Comparison of ENCODE assay signal across 10 mouse cellular contexts in the genomic region with DNA sequence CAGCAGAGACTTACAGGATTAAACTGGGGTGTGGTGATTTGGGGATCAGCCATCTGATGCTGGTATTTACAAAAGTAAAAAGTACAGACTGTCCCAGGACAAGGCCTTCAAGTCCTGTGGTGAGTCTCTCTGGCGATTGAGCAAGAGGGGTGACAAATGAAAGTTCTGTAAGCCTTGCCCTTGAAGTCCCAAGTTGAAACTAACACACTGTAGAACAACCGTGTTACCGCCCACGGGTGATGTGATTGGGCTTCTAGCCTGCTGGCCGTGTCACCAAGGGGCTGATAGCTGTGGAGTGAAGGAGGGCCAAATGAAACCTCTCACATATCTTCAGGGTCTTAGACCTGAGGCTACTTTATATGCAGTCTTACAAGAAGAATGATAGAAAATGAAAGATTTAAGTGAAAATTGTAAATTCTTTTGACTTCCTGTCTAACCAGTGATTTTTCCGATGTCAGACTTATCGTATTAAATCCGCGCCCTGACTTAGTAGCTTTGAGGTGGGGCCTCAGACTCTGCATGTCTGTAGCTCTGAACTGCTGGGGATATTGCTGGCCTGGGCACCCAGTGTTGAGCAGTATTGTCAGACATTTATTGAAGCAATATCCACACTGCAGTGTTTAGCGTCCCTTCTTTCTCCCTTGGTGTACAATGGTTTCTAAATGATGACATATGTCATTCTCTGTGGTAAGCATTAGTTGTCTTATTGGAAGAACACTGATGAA.
A peak's percentile ranks its signal among the peaks of the same experiment; 100 is the strongest.
DNase-seq lines count a peak whose midpoint lies in the region; ATAC-seq lines count a peak whose summit lies in the region.
"Had no signal": no experiment of that assay in that cellular context is flagged by ENCODE, and none has a peak within 500 bp of the region (broad histone marks: within the 10 kb centered on the region; RNA-seq: fewer than 3 reads in every experiment).

No protein-coding gene starts in this region.

- WGBS in hindbrain, embryonic 12.5 days: 93% methylated on average over 10 of the region's 10 CpGs

- peak; percentile 19 to 35 for DNase-seq in spleen, postnatal 36 days (ENCODE audit: low spot score in 2 of 2)
- DNase-seq in spleen, postnatal 4 days (ENCODE audit: low spot score in 2 of 2): no peak
- peak; percentile 61 for DNase-seq in gastrocnemius, postnatal 14 days
- peak; percentile 84 for DNase-seq in induced T-regulatory cell, adult 2 months (ENCODE audit: low read depth)
- peak; percentile 72 for DNase-seq in testis, postnatal 14 days (ENCODE audit: low spot score)
- no peak for DNase-seq in right cerebral cortex, adult 2 months (ENCODE audit: low spot score in 2 of 2)
- DNase-seq in cerebellum, postnatal 25 days: no peak
- DNase-seq: layer of hippocampus, postnatal 36 days had no signal

- no peak overlapping the region for H3K27ac ChIP-seq in hindbrain, embryonic 12.5 days
- H3K27ac ChIP-seq: embryonic facial prominence, embryonic 15.5 days had no signal

- H3K4me1 ChIP-seq in hindbrain, embryonic 12.5 days: peaks cover 7% of the 10 kb centered on the region; the same call in 1 of the 2 replicates

- no peaks in the 10 kb centered on the region for H3K9me3 ChIP-seq in hindbrain, embryonic 12.5 days (replicated peaks)
- H3K9me3 ChIP-seq: embryonic facial prominence, embryonic 15.5 days had no signal

- no peak overlapping the region for H3K4me3 ChIP-seq in hindbrain, embryonic 12.5 days
- H3K4me3 ChIP-seq: embryonic facial prominence, embryonic 15.5 days had no signal

- H3K9ac ChIP-seq in hindbrain, embryonic 12.5 days: no peak overlapping the region
- H3K9ac ChIP-seq: embryonic facial prominence, embryonic 15.5 days had no signal

- no peaks in the 10 kb centered on the region for H3K27me3 ChIP-seq in hindbrain, embryonic 12.5 days
- H3K27me3 ChIP-seq: embryonic facial prominence, embryonic 15.5 days had no signal

- intact Hi-C loops in gastrocnemius, postnatal 14 days (cut with DNase I; ENCODE audit: low total_unique reads): no loop called here

- H3K36me3 ChIP-seq in hindbrain, embryonic 12.5 days: peaks cover 3% of the 10 kb centered on the region; the same call in 1 of the 2 replicates
- H3K36me3 ChIP-seq: embryonic facial prominence, embryonic 15.5 days had no signal

- no peak overlapping the region for H3K4me2 ChIP-seq in hindbrain, embryonic 12.5 days (replicated peaks)
- H3K4me2 ChIP-seq: embryonic facial prominence, embryonic 15.5 days had no signal

- ATAC-seq in hindbrain, embryonic 12.5 days (ENCODE audit: low FRiP score): no peak

Comparison
In these comparisons a context has a peak if more than half of its experiments do, and no peak if none do; other contexts are left out.
1. DNase-seq: peak in spleen, postnatal 36 days (2 of 2), gastrocnemius, postnatal 14 days (single experiment), induced T-regulatory cell, adult 2 months (single experiment) and testis, postnatal 14 days (single experiment); none in spleen, postnatal 4 days (0 of 2), right cerebral cortex, adult 2 months (0 of 2) and cerebellum, postnatal 25 days (0 of 2).